Mouse (Mus musculus) CD4-positive, CD25-positive, alpha-beta regulatory T cell (primary cell): ENCODE data around the gene Ipp. TPM values are rescaled to one million over a fixed set of nuclear protein-coding genes. Genes with fewer than 3 reads are reported as not detected.

ENCODE experiments used
- polyA plus RNA-seq: library from polyadenylated mRNA; unstranded; fragments of 100-300 nt; shearing (Covaris generic); gene quantifications from one replicate; pipeline ENCODE4 v1.2.1, GENCODE M21; 2017

Gene Ipp
- polyA plus RNA-seq, result 16.0 TPM

DNA sequence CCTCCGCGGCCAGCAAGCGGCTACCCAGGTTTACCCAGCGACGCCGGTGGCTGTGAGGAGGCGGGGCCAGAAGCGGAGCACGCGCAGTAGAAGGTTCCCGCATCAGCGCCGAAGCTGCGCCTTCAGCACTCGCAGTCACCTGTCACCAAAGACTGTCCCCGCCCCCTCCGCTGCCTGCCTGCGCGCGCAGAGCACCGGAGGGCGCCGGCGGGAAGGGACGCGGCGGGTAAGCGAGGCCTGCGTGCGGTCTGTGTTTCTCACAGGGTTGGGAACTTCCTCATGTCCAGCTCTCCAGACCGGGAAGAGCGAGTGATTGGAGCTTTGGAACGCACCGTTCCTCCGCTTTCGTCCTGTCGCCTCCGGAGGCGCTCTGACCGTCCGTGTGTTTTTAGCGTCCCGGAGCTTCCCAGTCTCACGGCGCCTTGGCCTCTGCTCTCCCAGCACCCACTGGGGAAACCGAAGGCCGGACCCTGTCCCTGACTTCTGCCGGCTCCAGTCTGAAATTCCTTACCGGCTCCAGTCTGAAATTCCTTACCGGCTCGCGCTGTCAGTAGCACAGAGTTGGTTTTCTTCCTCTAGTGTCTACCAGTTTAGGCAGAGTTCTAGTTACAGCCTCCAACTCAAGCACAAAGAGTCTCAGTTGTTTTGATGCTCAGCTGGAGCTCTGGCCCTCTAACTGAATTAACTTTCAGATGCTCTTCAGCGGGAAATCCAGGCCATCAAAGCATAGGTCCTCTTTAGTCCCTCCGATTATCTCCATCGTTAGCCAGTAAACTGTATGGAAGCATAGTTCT is at the start of gene Ipp:
Gene Ipp (plus strand): TSS at position 125 of the 794 bp plus-strand sequence.

DNA sequence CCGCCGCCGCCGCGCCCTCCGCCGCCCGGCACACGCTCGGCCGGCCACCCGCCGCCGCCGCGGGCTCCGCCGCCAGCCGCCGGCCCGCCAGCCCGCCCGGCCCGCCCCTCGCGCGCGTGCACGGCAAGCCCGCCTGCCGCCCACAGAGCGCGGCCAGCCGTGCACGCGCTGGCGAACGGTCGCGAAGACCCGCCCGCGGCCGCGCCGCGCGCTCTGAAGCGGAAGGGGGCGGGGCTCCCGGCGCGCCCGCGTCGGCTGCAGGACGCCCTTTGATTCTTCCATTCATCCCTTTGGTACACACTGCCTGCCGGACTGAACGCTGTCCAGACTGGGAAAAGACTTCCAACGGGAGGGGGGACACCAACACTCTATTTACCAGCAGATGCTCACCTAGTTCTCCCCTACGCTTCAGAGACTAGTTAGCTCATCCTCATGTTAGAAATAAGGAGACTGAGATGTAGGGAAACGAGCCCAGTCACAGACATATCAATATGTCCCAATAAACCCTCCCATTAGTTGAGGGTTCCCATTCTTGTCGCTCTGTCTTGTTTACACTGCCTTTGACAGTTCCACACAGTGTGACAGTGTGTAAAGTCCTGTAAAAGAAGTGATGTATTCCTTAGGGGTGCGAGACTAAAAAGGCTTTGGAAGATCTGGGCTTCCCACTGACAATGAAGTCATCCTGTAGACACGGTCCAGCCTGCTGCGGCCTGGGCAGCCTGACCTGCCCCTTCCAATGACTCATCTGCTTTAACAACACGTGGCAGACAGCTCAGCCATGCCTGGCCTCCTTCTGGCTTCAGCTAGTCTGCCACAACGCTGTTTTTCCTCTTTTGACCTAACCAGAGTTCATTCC is 43.0 kb upstream of the Ipp start, which contains the start of gene Mast2:
Gene Mast2 (minus strand): TSS at position 58 of the 856 bp plus-strand sequence.

DNA sequence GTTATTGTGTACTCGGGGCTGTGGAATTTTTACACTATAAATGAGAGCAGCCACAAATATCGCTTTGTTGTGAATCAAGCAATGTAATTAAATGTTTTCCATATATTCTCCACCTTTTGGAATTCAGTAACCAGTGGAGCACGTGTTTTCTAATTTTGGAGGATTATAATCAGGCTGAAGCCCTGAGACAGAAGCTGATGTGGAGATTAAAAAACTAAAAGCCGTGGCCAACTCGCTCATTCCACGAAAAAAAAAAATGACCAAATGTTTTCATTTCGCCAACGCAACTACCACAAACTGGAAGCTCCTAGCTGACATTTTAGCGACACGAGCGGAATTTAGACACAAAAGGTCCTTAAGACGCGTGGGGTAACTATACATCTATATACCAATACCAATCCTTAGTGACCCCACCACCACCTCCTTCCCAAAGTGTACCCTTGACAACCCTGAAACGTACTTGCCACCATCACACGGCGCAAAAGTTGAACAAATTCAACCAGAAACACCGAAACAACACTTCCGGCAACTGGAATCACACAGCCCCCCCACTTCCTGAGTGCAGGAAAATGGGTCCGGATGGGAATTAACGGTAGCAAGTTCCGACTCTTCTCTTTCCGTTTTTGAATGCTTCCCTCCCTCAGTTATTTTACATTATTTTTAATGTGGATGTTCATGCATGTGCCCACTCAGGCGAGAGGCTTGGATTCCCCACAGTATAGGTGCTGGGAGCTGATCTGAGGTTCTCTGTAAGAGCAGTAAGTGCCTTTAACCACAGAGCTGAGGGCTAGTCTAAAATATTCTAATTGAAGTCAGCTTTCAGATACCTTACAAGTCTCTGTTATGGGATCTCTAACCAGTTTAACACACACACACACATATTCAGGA is 48.3 kb downstream of the Ipp start, which contains the start of gene Tmem69:
Gene Tmem69 (minus strand): TSS at position 524 of the 888 bp plus-strand sequence.

DNA sequence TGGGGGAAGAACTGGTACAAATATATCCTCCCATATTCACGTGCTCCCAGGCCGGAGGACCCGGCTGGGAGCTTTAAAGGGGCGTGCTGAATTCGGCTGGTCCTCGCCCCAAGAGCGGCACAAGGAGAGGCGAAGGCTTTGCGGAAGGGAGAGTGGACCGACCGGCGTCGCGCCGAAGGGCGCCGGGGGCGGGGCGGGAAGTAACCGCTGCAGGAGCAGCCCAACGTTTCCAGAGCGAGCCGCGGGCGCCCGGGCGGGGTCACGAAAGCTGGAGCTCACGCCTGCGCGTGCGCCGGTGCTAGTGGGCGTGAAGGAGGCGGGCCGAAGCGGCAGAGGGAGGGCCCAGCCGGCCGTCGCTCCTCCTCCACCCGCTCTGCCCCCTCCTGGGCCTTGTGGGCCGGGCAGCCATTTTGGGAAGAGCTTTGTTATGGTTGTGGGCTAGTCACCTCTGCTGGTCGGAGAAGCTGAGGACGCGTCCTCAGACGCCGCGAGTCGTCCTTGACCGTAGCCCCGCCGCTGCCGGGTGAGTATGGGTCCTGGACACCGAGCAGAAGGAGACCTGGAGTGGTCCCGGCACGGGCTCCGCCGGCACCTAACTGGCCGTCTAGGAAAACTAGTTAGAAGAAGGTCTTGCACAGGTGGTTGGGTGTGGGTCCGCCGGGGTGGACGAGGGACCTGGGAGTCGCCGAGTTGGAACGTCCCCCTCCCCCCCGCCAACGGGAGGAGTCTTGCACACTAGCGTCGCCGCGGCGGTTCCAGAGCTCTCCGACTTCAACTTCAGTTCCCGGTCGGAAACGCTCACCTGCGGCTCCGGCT is 50.2 kb downstream of the Ipp start, which contains the start of gene Gpbp1l1:
Gene Gpbp1l1 (plus strand): TSS at position 353 of the 816 bp plus-strand sequence.

Other genes starting within 250 kb of the Ipp start
- 18.9 TPM for gene Mast2, start 43.4 kb upstream of the Ipp start, polyA plus RNA-seq
- gene Tmem69, start 48.4 kb downstream of the Ipp start, polyA plus RNA-seq, result 23.0 TPM
- gene Gpbp1l1, start 50.1 kb downstream of the Ipp start, polyA plus RNA-seq, result 46.6 TPM
- 14.9 TPM for gene Ccdc17, start 89.1 kb downstream of the Ipp start, polyA plus RNA-seq
- 50.5 TPM for gene Nasp, start 120.4 kb downstream of the Ipp start, polyA plus RNA-seq
- gene Akr1a1, start 144.1 kb downstream of the Ipp start, polyA plus RNA-seq, result 274 TPM
- 546 TPM for gene Prdx1, start 178.0 kb downstream of the Ipp start, polyA plus RNA-seq
- gene Mmachc, start 200.9 kb downstream of the Ipp start, polyA plus RNA-seq, result 8.6 TPM
- 16.4 TPM for gene Ccdc163, start 201.0 kb downstream of the Ipp start, polyA plus RNA-seq
- gene Tesk2, start 213.4 kb downstream of the Ipp start, polyA plus RNA-seq, result 8.4 TPM